ENCODE assay signal across 22 mouse cellular contexts in the genomic region with DNA sequence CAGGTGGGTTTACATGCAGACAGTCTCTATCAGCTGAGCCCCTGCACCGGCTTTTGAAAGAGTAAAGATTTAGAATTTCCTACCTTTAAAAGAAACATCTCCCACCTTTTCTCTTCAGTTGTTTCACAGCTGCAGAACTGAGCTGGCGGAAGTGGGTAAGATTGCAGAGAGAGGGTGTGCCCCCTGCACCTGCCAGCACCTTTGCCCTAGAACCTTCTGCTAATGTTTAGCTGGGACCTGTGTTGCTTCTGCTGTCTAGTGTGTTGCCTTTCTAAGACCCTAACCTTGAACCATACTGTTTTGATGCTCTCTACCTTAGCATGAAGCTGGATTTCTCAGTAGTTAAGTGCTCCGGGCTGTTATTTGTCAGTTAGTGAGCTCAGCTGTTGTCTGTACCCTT. TPM values are rescaled to one million over a fixed set of nuclear protein-coding genes. Genes with fewer than 3 reads are reported as not detected.
A peak's percentile ranks its signal among the peaks of the same experiment; 100 is the strongest.
DNase-seq lines count a peak whose midpoint lies in the region; ATAC-seq and TF ChIP-seq lines count a peak whose summit lies in the region.
"Had no signal": no experiment of that assay in that cellular context is flagged by ENCODE, and none has a peak within 500 bp of the region (broad histone marks: within the 10 kb centered on the region; RNA-seq: fewer than 3 reads in every experiment).

No protein-coding gene starts in this region.

- H3K4me1 ChIP-seq in small intestine, adult 2 months (ENCODE audit: control insufficient read depth, insufficient read depth, insufficient read length, low read length) = peaks cover 2% of the 10 kb centered on the region; the same call in 1 of the 2 replicates
- no peaks in the 10 kb centered on the region; the same call in 1 of the 2 replicates for H3K4me1 ChIP-seq in cerebellum, adult 2 months (ENCODE audit: control insufficient read depth, insufficient read depth, low read length)
- H3K4me1 ChIP-seq: embryonic facial prominence, embryonic 13.5 days; hindbrain, embryonic 15.5 days; limb, embryonic 10.5 days; midbrain, embryonic 10.5 days had no signal

- H3K27me3 ChIP-seq in small intestine, adult 2 months (ENCODE audit: control insufficient read depth, insufficient read depth, low read length) = no peaks in the 10 kb centered on the region
- no peaks in the 10 kb centered on the region for H3K27me3 ChIP-seq in cerebellum, adult 2 months (ENCODE audit: control insufficient read depth, insufficient read depth, low read length)
- H3K27me3 ChIP-seq: embryonic facial prominence, embryonic 13.5 days; forebrain, embryonic 15.5 days; heart, embryonic 13.5 days; hindbrain, embryonic 15.5 days; liver, embryonic 13.5 days; lung, embryonic 15.5 days had no signal

- no peak overlapping the region for H3K4me3 ChIP-seq in small intestine, adult 2 months (ENCODE audit: low read depth, low read length)
- no peak overlapping the region for H3K4me3 ChIP-seq in cerebellum, adult 2 months (replicated peaks; ENCODE audit: insufficient read depth, low read depth, low read length)
- H3K4me3 ChIP-seq: embryonic facial prominence, embryonic 13.5 days; forebrain, embryonic 15.5 days; heart, embryonic 13.5 days; hindbrain, embryonic 15.5 days; limb, embryonic 10.5 days; liver, embryonic 13.5 days; lung, embryonic 15.5 days; midbrain, embryonic 10.5 days had no signal

- peak; percentile 74 for DNase-seq in heart, adult 11 months
- DNase-seq in heart, adult 9 months (ENCODE audit: low spot score in 2 of 2) = no peak
- DNase-seq in kidney, postnatal 36 days = peak; percentile 41 to 51
- no peak for DNase-seq in kidney, postnatal 14 days
- DNase-seq in thymus, postnatal 36 days = peak; percentile 16 to 44
- no peak for DNase-seq in cerebellum, adult 2 months
- DNase-seq: cerebellum, postnatal 10 days; gastrocnemius, postnatal 36 days; heart, postnatal 36 days; layer of hippocampus, adult 9-11 months; liver, embryonic 13.5 days; lung, postnatal 4 days; right cerebral cortex, postnatal 4 days had no signal

- no peaks in the 10 kb centered on the region for H3K36me3 ChIP-seq in small intestine, adult 2 months (ENCODE audit: control insufficient read depth, insufficient read depth, low read length)
- H3K36me3 ChIP-seq: embryonic facial prominence, embryonic 13.5 days; forebrain, embryonic 15.5 days; hindbrain, embryonic 15.5 days; liver, embryonic 13.5 days; lung, embryonic 15.5 days had no signal

- TF ChIP-seq POLR2A in small intestine, adult 2 months (IDR thresholded peaks at IDR 0.05; ENCODE audit: low read depth, low read length) = no peak
- TF ChIP-seq POLR2A in cerebellum, adult 2 months (IDR thresholded peaks at IDR 0.05; ENCODE audit: borderline replicate concordance, insufficient read depth, low read length) = no peak

- WGBS in small intestine, adult 2 months = 39% methylated on average over 3 of the region's 3 CpGs
- WGBS in cerebellum, adult 2 months = 93% methylated on average over 3 of the region's 3 CpGs

- TF ChIP-seq CTCF in small intestine, adult 2 months (IDR thresholded peaks at IDR 0.05; ENCODE audit: extremely low read depth, insufficient read length, insufficient replicate concordance, low read depth, low read length) = no peak
- no peak for TF ChIP-seq CTCF in cerebellum, adult 2 months (IDR thresholded peaks at IDR 0.05; ENCODE audit: borderline replicate concordance, insufficient read depth, low read depth, low read length)

- H3K27ac ChIP-seq in small intestine, adult 2 months (ENCODE audit: insufficient read depth, low read depth, low read length) = peak overlapping the region; percentile 27
- no peak overlapping the region for H3K27ac ChIP-seq in cerebellum, adult 2 months (ENCODE audit: insufficient read depth, low read length)
- H3K27ac ChIP-seq: embryonic facial prominence, embryonic 13.5 days; forebrain, embryonic 15.5 days; heart, embryonic 13.5 days; hindbrain, embryonic 15.5 days; limb, embryonic 10.5 days; liver, embryonic 13.5 days; lung, embryonic 15.5 days; midbrain, embryonic 10.5 days had no signal

- ATAC-seq in megakaryocyte-erythroid progenitor cell, adult 5-6 weeks (replicated peaks; ENCODE audit: low FRiP score, low TSS enrichment, poor library complexity, severe bottlenecking) = no peak
- ATAC-seq: forebrain, embryonic 15.5 days had no signal

RNA-seq across cellular contexts. Expression of a gene that starts 38.0 kb away (rescaled TPM):
- polyA plus RNA-seq in small intestine, adult 2 months (2012; rRNA removed) = 5.7 and 11.0 TPM in 2 replicates
- 59.7 and 63.4 TPM in 2 replicates for polyA plus RNA-seq in cerebellum, adult 2 months (2012; rRNA removed)
- 29.9 and 41.5 TPM in 2 replicates for total RNA-seq in megakaryocyte-erythroid progenitor cell, adult 5-6 weeks (2014; fragmentation: Nextera tagmentation)
- total RNA-seq in megakaryocyte-erythroid progenitor cell, adult 5-6 weeks (2017) = 24.1 and 25.0 TPM in 2 replicates

RNA-seq across cellular contexts. Expression of a gene that starts 38.6 kb away (rescaled TPM):
- polyA plus RNA-seq in small intestine, adult 2 months (2012; rRNA removed) = 4.0 and 13.0 TPM in 2 replicates
- polyA plus RNA-seq in cerebellum, adult 2 months (2012; rRNA removed) = 29.8 and 32.2 TPM in 2 replicates
- total RNA-seq in megakaryocyte-erythroid progenitor cell, adult 5-6 weeks (2014; fragmentation: Nextera tagmentation) = 14.4 and 18.8 TPM in 2 replicates
- 10.1 and 14.1 TPM in 2 replicates for total RNA-seq in megakaryocyte-erythroid progenitor cell, adult 5-6 weeks (2017)

Comparison
In these comparisons a context has a peak if more than half of its experiments do, and no peak if none do; other contexts are left out.
1. DNase-seq: peak in heart, adult 11 months (single experiment), kidney, postnatal 36 days (2 of 2) and thymus, postnatal 36 days (2 of 2); none in heart, adult 9 months (0 of 2), kidney, postnatal 14 days (single experiment) and cerebellum, adult 2 months (0 of 2).